Mouse (Mus musculus): ENCODE results near the gene Sptb. TPM values are rescaled to one million over a fixed set of nuclear protein-coding genes. Genes with fewer than 3 reads are reported as not detected.

Sptb gene
- polyA plus RNA-seq, 1 experiment: 102 TPM

DNA sequence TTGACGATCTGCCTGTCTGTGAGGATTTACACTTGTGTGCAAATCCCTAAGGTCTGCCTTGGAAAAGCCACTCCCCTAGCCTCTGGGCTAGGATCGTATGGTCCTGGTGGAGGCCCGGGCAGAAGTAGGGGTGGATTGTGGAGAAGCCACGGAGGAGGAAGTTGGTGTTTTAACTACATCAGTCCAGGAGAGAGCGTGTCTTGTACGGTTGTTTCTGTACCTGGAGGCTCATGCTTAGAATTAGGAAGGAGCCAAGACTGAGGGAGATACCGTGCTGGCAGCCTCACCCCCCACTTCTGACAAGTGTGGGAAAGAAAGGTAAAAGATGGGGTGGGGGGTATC, 162.3 kb downstream of the Sptb start:
- Histone ChIP-seq H3K4me3 (replicated peaks; ENCODE audit: control insufficient read depth, low read depth, low read length) (peak overlapping the region; percentile 34), H3K27ac (ENCODE audit: control insufficient read depth, insufficient read depth, low read depth, low read length, poor library complexity) (peak overlapping the region; percentile 78), H3K4me1 (ENCODE audit: control insufficient read depth, insufficient read depth, low read length) (peaks cover 9% of the 10 kb centered on the region)
- TF ChIP-seq CTCF (IDR thresholded peaks at IDR 0.05; ENCODE audit: control insufficient read depth, insufficient read depth, low read length): no peak
- TF ChIP-seq POLR2A (IDR thresholded peaks at IDR 0.05; ENCODE audit: borderline replicate concordance, control insufficient read depth, low read depth, low read length): no peak
- 9% methylated on average over 7 of the region's 7 CpGs for WGBS

GRCm38 (mm10) chr12:76547409-76548081, 162.8 kb downstream of the Sptb start:
- H3K4me3 ChIP-seq (replicated peaks; ENCODE audit: control insufficient read depth, low read depth, low read length): peak overlapping the region; percentile 49
- no peak for TF ChIP-seq CTCF (IDR thresholded peaks at IDR 0.05; ENCODE audit: control insufficient read depth, insufficient read depth, low read length)
- TF ChIP-seq POLR2A (IDR thresholded peaks at IDR 0.05; ENCODE audit: borderline replicate concordance, control insufficient read depth, low read depth, low read length): no peak
- peaks cover 9% of the 10 kb centered on the region for H3K4me1 ChIP-seq (ENCODE audit: control insufficient read depth, insufficient read depth, low read length)
- WGBS: 36% methylated on average over 13 of the region's 13 CpGs
- H3K27ac ChIP-seq (ENCODE audit: control insufficient read depth, insufficient read depth, low read depth, low read length, poor library complexity): peak overlapping the region; percentile 78

GRCm38 (mm10) chr12:76546383-76547276, 163.7 kb downstream of the Sptb start:
- 56% methylated on average over 28 of the region's 28 CpGs for WGBS
- Histone ChIP-seq H3K4me3 (replicated peaks; ENCODE audit: control insufficient read depth, low read depth, low read length) (no peak overlapping the region), H3K27ac (ENCODE audit: control insufficient read depth, insufficient read depth, low read depth, low read length, poor library complexity) (peak overlapping the region; percentile 78), H3K4me1 (ENCODE audit: control insufficient read depth, insufficient read depth, low read length) (peaks cover 6% of the 10 kb centered on the region)
- TF ChIP-seq CTCF (IDR thresholded peaks at IDR 0.05; ENCODE audit: control insufficient read depth, insufficient read depth, low read length) (no peak), POLR2A (IDR thresholded peaks at IDR 0.05; ENCODE audit: borderline replicate concordance, control insufficient read depth, low read depth, low read length) (no peak)

- Histone ChIP-seq H3K27ac (ENCODE audit: control insufficient read depth, insufficient read depth, low read depth, low read length, poor library complexity) (no peak overlapping the region), H3K4me3 (replicated peaks; ENCODE audit: control insufficient read depth, low read depth, low read length) (no peak overlapping the region), H3K4me1 (ENCODE audit: control insufficient read depth, insufficient read depth, low read length) (peaks cover 6% of the 10 kb centered on the region)
- TF ChIP-seq CTCF (IDR thresholded peaks at IDR 0.05; ENCODE audit: control insufficient read depth, insufficient read depth, low read length) (no peak), POLR2A (IDR thresholded peaks at IDR 0.05; ENCODE audit: borderline replicate concordance, control insufficient read depth, low read depth, low read length) (no peak)
- WGBS: 83% methylated on average over 15 of the region's 15 CpGs
Measured at GRCm38 (mm10) chr12:76545786-76546370, 164.5 kb downstream of the Sptb start.

GRCm38 (mm10) chr12:76541879-76542278, 168.5 kb downstream of the Sptb start:
- no peak overlapping the region for H3K4me3 ChIP-seq (replicated peaks; ENCODE audit: control insufficient read depth, low read depth, low read length)
- no peak overlapping the region for H3K27ac ChIP-seq (ENCODE audit: control insufficient read depth, insufficient read depth, low read depth, low read length, poor library complexity)
- WGBS: 79% methylated on average over 6 of the region's 6 CpGs
- H3K4me1 ChIP-seq (ENCODE audit: control insufficient read depth, insufficient read depth, low read length): peaks cover 11% of the 10 kb centered on the region
- TF ChIP-seq POLR2A (IDR thresholded peaks at IDR 0.05; ENCODE audit: borderline replicate concordance, control insufficient read depth, low read depth, low read length): no peak
- TF ChIP-seq CTCF (IDR thresholded peaks at IDR 0.05; ENCODE audit: control insufficient read depth, insufficient read depth, low read length): no peak

DNA sequence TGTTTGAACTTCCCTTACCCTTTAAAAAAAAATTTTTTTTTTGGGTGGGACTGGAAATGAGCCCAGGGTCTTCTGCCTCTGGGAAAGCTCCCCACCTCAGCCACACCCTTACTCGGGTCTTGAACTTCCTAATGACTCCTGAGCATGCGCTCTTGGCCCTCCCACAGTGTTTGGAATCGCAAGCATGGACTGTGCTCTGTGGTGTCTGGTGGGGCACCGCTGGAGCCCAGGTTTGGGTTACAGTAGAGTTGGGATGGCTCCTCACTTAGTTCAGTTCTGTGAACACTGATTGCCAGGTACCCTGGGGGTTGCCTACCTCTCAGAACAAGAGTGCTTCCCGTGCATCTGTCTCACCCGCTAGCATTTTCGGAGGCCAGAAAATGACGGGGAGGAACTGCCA, 168.9 kb downstream of the Sptb start:
- 73% methylated on average over 8 of the region's 8 CpGs for WGBS
- Histone ChIP-seq H3K4me1 (ENCODE audit: control insufficient read depth, insufficient read depth, low read length) (peaks cover 13% of the 10 kb centered on the region), H3K27ac (ENCODE audit: control insufficient read depth, insufficient read depth, low read depth, low read length, poor library complexity) (no peak overlapping the region), H3K4me3 (replicated peaks; ENCODE audit: control insufficient read depth, low read depth, low read length) (no peak overlapping the region)
- TF ChIP-seq POLR2A (IDR thresholded peaks at IDR 0.05; ENCODE audit: borderline replicate concordance, control insufficient read depth, low read depth, low read length) (no peak), CTCF (IDR thresholded peaks at IDR 0.05; ENCODE audit: control insufficient read depth, insufficient read depth, low read length) (no peak)

DNA sequence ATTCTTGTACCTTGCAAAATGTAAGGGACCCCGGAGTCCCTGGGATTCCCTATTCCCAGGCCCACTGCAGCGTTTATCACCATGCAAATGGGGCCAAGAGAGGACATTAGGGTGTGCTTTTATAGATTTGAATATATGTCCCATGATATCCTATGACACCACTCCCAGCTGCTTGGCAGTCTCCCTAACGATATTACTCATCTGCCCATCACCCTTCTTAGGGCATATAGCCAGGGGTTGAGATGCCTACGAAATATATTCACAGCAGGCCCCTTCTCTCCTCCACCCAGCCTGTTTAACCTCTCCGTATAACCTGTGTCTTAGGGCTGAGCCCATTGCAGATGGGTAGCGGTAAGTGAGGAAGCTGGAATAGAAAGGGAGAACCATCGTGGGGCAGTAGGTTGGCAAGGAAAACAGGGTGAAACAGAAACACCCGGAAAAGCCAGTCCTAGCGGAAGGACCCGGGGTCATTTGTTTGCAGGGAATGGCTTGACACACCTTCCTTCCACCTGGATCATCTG, 169.6 kb downstream of the Sptb start:
- Histone ChIP-seq H3K4me1 (ENCODE audit: control insufficient read depth, insufficient read depth, low read length) (peaks cover 13% of the 10 kb centered on the region), H3K27ac (ENCODE audit: control insufficient read depth, insufficient read depth, low read depth, low read length, poor library complexity) (peak overlapping the region; percentile 48; the same call in 1 of the 2 replicates), H3K4me3 (replicated peaks; ENCODE audit: control insufficient read depth, low read depth, low read length) (no peak overlapping the region)
- WGBS: 80% methylated on average over 10 of the region's 10 CpGs
- TF ChIP-seq POLR2A (IDR thresholded peaks at IDR 0.05; ENCODE audit: borderline replicate concordance, control insufficient read depth, low read depth, low read length): no peak
- TF ChIP-seq CTCF (IDR thresholded peaks at IDR 0.05; ENCODE audit: control insufficient read depth, insufficient read depth, low read length): no peak

DNA sequence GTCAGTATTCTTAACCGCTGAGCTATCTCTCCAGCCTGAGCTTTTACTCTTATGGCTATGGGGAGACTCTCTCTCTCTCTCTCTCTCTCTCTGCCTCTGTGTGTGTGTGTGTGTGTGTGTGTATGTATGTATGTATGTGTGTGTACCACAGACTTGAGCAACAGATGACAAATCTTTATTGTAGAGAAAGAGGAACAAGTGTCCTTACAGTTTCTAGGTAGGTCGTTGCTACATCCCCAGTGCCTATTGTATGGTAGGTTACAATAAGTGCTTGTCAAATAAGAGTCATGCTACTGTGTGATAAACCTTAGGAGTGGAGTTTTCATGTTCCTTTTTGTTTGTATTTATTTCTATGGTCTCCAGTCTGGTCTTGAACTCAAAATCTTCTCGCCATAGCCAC, 170.2 kb downstream of the Sptb start:
- WGBS: 38% methylated on average over 3 of the region's 3 CpGs
- no peak overlapping the region for H3K4me3 ChIP-seq (replicated peaks; ENCODE audit: control insufficient read depth, low read depth, low read length)
- peak overlapping the region; percentile 48; the same call in 1 of the 2 replicates for H3K27ac ChIP-seq (ENCODE audit: control insufficient read depth, insufficient read depth, low read depth, low read length, poor library complexity)
- TF ChIP-seq POLR2A (IDR thresholded peaks at IDR 0.05; ENCODE audit: borderline replicate concordance, control insufficient read depth, low read depth, low read length): no peak
- TF ChIP-seq CTCF (IDR thresholded peaks at IDR 0.05; ENCODE audit: control insufficient read depth, insufficient read depth, low read length): no peak
- H3K4me1 ChIP-seq (ENCODE audit: control insufficient read depth, insufficient read depth, low read length): peaks cover 12% of the 10 kb centered on the region
